Mouse (Mus musculus) heart, adult 2 months (tissue): ENCODE measurements around the gene Smarcd2.

Source experiments
- CTCF ChIP-seq: fragments of 200-600 bp; IDR thresholded peaks from 2 replicates; pipeline ENCODE4 v1.8.1; 2022; ENCODE audit warnings: antibody characterized with exemption, mild to moderate bottlenecking, moderate library complexity
- EP300 ChIP-seq: fragments of 200-500 bp; IDR thresholded peaks from 2 replicates; pipeline ENCODE4 v1.6.1; 2011; ENCODE audit warnings: low read depth, low read length, control low read depth; ENCODE audit not compliant: insufficient read depth
- POLR2A ChIP-seq: fragments of 200-500 bp; IDR thresholded peaks from 2 replicates; pipeline ENCODE4 v1.6.1; 2011; ENCODE audit warnings: mild to moderate bottlenecking, low read depth, low read length, control low read depth; ENCODE audit not compliant: insufficient read depth

DNA sequence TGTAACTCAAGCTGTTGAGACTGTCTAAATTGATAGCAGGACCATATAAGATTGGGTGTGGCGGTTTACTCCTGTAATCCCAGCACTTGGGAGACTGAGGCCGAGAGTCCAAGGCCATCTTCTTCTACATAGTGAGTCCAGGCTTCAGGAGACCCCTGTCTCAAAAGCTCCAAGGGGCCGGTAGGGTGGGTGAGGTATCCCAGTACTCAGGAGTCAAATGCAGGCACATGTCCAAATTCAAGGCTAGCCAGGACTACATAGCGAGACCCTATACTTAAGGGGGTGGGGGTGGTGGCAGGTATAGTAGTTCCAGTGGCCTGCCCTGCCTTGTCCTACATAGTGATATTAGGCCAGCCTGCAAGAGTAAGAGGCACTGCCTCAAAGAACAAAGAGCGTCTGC lies 57.9 kb downstream of the Smarcd2 start:
- no peak for TF ChIP-seq CTCF
- TF ChIP-seq EP300 = no peak
- TF ChIP-seq POLR2A = no peak
